Mouse (Mus musculus) megakaryocyte, embryonic 14.5 days (primary cell): ENCODE data around the gene Vmn1r169. TPM values are rescaled to one million over a fixed set of nuclear protein-coding genes. Genes with fewer than 3 reads are reported as not detected.
"Not testable (repeated sequence)": the region's sequence is repeated elsewhere in the genome, so short reads cannot be mapped to it uniquely, and the experiment has no call there.

Experiments
- H3K27me3 ChIP-seq: replicated peaks from 2 replicates; pipeline ENCODE3; 2012; ENCODE audit warnings: inconsistent platforms
- H3K36me3 ChIP-seq: replicated peaks from 2 replicates; pipeline ENCODE3; 2012; ENCODE audit warnings: low read length, inconsistent platforms, mixed read lengths
- H3K4me1 ChIP-seq: 2 replicates; pipeline ENCODE4 v1.6.1; 2012; ENCODE audit warnings: inconsistent platforms
- H3K4me3 ChIP-seq: replicated peaks from 2 replicates; pipeline ENCODE3; 2012; ENCODE audit warnings: moderate library complexity, mild to moderate bottlenecking, inconsistent platforms
- H3K9me3 ChIP-seq: 2 replicates; pipeline ENCODE4 v1.6.1; 2012; ENCODE audit warnings: inconsistent platforms
- polyA plus RNA-seq: library from polyadenylated mRNA; stranded (reverse); fragments of >175 nt; gene quantifications from 2 replicates; pipeline ENCODE4 v1.2.3, GENCODE M21; 2012; ENCODE audit warnings: low replicate concordance; ENCODE audit not compliant: insufficient read depth

Gene Vmn1r169
- not detected in 2 replicates for polyA plus RNA-seq

GRCm38 (mm10) chr7:23575226-23575625 lies at the start of gene Vmn1r169:
TSS of gene Vmn1r169 (plus strand) at chr7:23575526.
- not testable (repeated sequence) for H3K4me1 ChIP-seq, H3K4me3 ChIP-seq, H3K36me3 ChIP-seq, H3K27me3 ChIP-seq, H3K9me3 ChIP-seq

- not testable (repeated sequence) for H3K27me3 ChIP-seq, H3K36me3 ChIP-seq, H3K4me3 ChIP-seq, H3K4me1 ChIP-seq
- peaks cover 15% of the 10 kb centered on the region for H3K9me3 ChIP-seq
Measured at GRCm38 (mm10) chr7:23539432-23539831, 35.9 kb upstream of the Vmn1r169 start, which contains the start of gene Vmn1r168. TSS of gene Vmn1r168 (plus strand) at chr7:23539732.

GRCm38 (mm10) chr7:23605875-23606274 lies 30.5 kb downstream of the Vmn1r169 start, which contains the start of gene Vmn1r170:
TSS of gene Vmn1r170 (plus strand) at chr7:23606175.
- not testable (repeated sequence) for H3K4me1 ChIP-seq, H3K4me3 ChIP-seq, H3K9me3 ChIP-seq

More at GRCm38 (mm10) chr7:23605875-23606274, 30.5 kb downstream of the Vmn1r169 start, which contains the start of gene Vmn1r170:
- not testable (repeated sequence) for H3K27me3 ChIP-seq, H3K36me3 ChIP-seq

Other genes with a start within 250 kb of the Vmn1r169 start
- gene Nlrp5, start 189.6 kb upstream of the Vmn1r169 start, polyA plus RNA-seq = not detected in 2 replicates
- 0.62 TPM in 1 of 2 replicates, not detected in the other for gene Vmn1r167, start 68.3 kb upstream of the Vmn1r169 start, polyA plus RNA-seq
- gene Vmn1r168, start 35.8 kb upstream of the Vmn1r169 start, polyA plus RNA-seq = not detected in 2 replicates
- gene Vmn1r170, start 30.6 kb downstream of the Vmn1r169 start, polyA plus RNA-seq = not detected in 2 replicates
- gene Vmn1r171, start 55.2 kb downstream of the Vmn1r169 start, polyA plus RNA-seq = not detected in 2 replicates
- gene Vmn1r172, start 82.8 kb downstream of the Vmn1r169 start, polyA plus RNA-seq = not detected in 2 replicates
- gene Vmn1r173, start 125.2 kb downstream of the Vmn1r169 start, polyA plus RNA-seq = 0.04 TPM in 1 of 2 replicates, not detected in the other
- 0.56 TPM in 1 of 2 replicates, not detected in the other for gene Vmn1r174, start 176.7 kb downstream of the Vmn1r169 start, polyA plus RNA-seq
- not detected in 2 replicates for gene Vmn1r175, start 235.1 kb downstream of the Vmn1r169 start, polyA plus RNA-seq